Mouse (Mus musculus) forebrain, embryonic 15.5 days (tissue): ENCODE results near the gene Ttc4. TPM values are rescaled to one million over a fixed set of nuclear protein-coding genes. Genes with fewer than 3 reads are reported as not detected.

ENCODE experiments used
- ATAC-seq: fragments of 200-750 bp; cut with Nextera tagmentation; replicated peaks from 2 replicates; pipeline ENCODE4 v1.8.0; 2017; ENCODE audit warnings: mild to moderate bottlenecking, moderate TSS enrichment, moderate library complexity
- H3K27ac ChIP-seq: fragments of 300-500 bp; sonication (generic); replicated peaks from 2 replicates; pipeline ENCODE4 v1.5.1; 2015; ENCODE audit warnings: mild to moderate bottlenecking, inconsistent platforms
- H3K27me3 ChIP-seq: fragments of 300-500 bp; sonication (generic); 2 replicates; pipeline ENCODE4 v1.6.1; 2015; ENCODE audit warnings: inconsistent platforms
- H3K36me3 ChIP-seq: fragments of 300-500 bp; sonication (generic); 2 replicates; pipeline ENCODE4 v1.6.1; 2015; ENCODE audit warnings: mild to moderate bottlenecking, inconsistent platforms
- H3K4me1 ChIP-seq: fragments of 300-500 bp; sonication (generic); 2 replicates; pipeline ENCODE4 v1.6.1; 2015; ENCODE audit warnings: inconsistent platforms
- H3K4me2 ChIP-seq: fragments of 300-500 bp; sonication (generic); replicated peaks from 2 replicates; pipeline ENCODE4 v1.6.1; 2015; ENCODE audit warnings: mild to moderate bottlenecking, inconsistent platforms
- H3K4me3 ChIP-seq: fragments of 300-500 bp; sonication (generic); 2 replicates; pipeline ENCODE4 v1.5.1; 2015; ENCODE audit warnings: mild to moderate bottlenecking, inconsistent platforms
- H3K9ac ChIP-seq: fragments of 300-500 bp; sonication (generic); replicated peaks from 2 replicates; pipeline ENCODE4 v1.6.1; 2015; ENCODE audit warnings: mild to moderate bottlenecking, inconsistent platforms
- H3K9me3 ChIP-seq: fragments of 300-500 bp; sonication (generic); 2 replicates; pipeline ENCODE4 v1.6.1; 2016; ENCODE audit warnings: inconsistent platforms
- WGBS: fragments of 180-500 bp; shearing (Covaris S2); methylation state at CpG from one replicate; pipeline ENCODE4 v1.1.7; 2015; ENCODE audit warnings: mixed read lengths; 5-methylcytosine and 5-hydroxymethylcytosine counted together
- polyA plus RNA-seq: library from polyadenylated mRNA; unstranded; fragments of >200 nt; fragmentation: Nextera tagmentation; extraction: Ambion mirVana; gene quantifications from 2 replicates; pipeline ENCODE4 v1.2.1, GENCODE M21; 2015

The Ttc4 gene
- 121 and 124 TPM in 2 replicates for polyA plus RNA-seq

GRCm38 (mm10) chr4:106678442-106679118 is at the start of gene Ttc4:
Gene Ttc4 (minus strand): TSS chr4:106678944.
- Histone ChIP-seq H3K4me2 (peak within 1 kb of the TSS; percentile 67), H3K9me3 (no peaks in the 10 kb centered on the region), H3K4me1 (peaks cover 8% of the 10 kb centered on the region), H3K27ac (0 out of 2 replicates have a peak within 1 kb of the TSS, but pooled peaks have one; percentile 3), H3K4me3 (peak within 1 kb of the TSS; percentile 61), H3K36me3 (peaks cover 21% of the 10 kb centered on the region), H3K9ac (peak within 1 kb of the TSS; percentile 60), H3K27me3 (no peaks in the 10 kb centered on the region)
- ATAC-seq = peak; percentile 97
- under 1% methylated on average over 43 of the region's 43 CpGs for WGBS

GRCm38 (mm10) chr4:106720631-106721030 is 41.9 kb upstream of the Ttc4 start:
- no peak overlapping the region for H3K4me2 ChIP-seq
- no peaks in the 10 kb centered on the region for H3K4me1 ChIP-seq
- no peaks in the 10 kb centered on the region for H3K9me3 ChIP-seq
- no peak overlapping the region for H3K27ac ChIP-seq
- H3K9ac ChIP-seq = no peak overlapping the region
- H3K27me3 ChIP-seq = no peaks in the 10 kb centered on the region
- WGBS = 65% methylated on average over 4 of the region's 4 CpGs
- H3K4me3 ChIP-seq = no peak overlapping the region
- ATAC-seq = no peak
- H3K36me3 ChIP-seq = no peaks in the 10 kb centered on the region

DNA sequence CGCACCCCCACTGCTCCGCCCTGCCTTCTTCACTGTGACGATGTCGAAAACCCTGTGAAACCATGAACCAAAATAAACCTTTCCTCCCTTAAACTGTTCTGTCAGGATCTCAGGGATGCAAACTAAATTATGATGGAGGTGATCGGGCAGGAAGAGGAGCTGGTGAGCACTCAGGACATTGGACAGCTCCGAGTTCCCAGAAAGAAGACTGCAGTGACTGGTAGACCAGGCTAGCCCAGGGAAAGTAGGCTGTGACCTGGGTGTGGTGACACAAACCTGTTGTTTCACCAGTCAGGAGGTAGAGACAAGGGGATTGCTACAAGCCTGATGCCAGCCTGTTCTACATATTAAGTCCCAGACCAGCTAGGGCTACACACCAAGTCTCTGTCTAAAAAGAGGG is 34.9 kb upstream of the Ttc4 start:
- no peaks in the 10 kb centered on the region for H3K27me3 ChIP-seq
- H3K27ac ChIP-seq = no peak overlapping the region
- no peaks in the 10 kb centered on the region for H3K4me1 ChIP-seq
- no peak for ATAC-seq
- no peak overlapping the region for H3K9ac ChIP-seq
- H3K36me3 ChIP-seq = no peaks in the 10 kb centered on the region
- no peak overlapping the region for H3K4me3 ChIP-seq
- no peaks in the 10 kb centered on the region for H3K9me3 ChIP-seq
- no peak overlapping the region for H3K4me2 ChIP-seq
- 94% methylated on average over 6 of the region's 6 CpGs for WGBS

DNA sequence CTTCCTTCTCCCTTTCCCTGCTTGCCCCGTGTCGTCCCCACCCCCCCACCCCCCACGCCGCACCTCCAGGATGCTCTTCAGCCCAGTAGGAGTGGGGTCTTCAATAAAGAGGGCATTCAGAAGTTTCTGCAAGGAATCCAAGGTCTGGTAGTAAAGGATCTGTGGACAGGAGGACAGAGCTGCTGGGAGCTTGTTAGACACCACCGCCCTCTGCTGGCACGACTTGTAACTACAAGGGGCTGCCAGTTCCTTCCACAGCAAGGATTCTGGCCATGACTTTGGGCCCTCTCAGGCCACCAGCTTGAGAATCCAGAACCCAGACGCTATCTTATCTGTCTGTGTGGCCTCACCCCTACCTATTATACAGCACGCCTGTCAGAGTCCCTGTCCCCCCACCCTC is 29.7 kb upstream of the Ttc4 start:
- WGBS = 2% methylated on average over 8 of the region's 8 CpGs
- 0 out of 2 replicates have a peak, but pooled peaks have one; percentile 34 for ATAC-seq

GRCm38 (mm10) chr4:106707957-106708356 is 29.2 kb upstream of the Ttc4 start:
- H3K4me1 ChIP-seq = peaks cover 20% of the 10 kb centered on the region
- no peaks in the 10 kb centered on the region for H3K9me3 ChIP-seq
- peak; percentile 2; the same call in 1 of the 2 replicates for ATAC-seq
- whole genome bisulfite sequencing = 42% methylated on average over 5 of the region's 5 CpGs
- no peak overlapping the region for H3K27ac ChIP-seq
- H3K4me3 ChIP-seq = no peak overlapping the region
- no peaks in the 10 kb centered on the region for H3K36me3 ChIP-seq
- H3K4me2 ChIP-seq = 0 out of 2 replicates have a peak overlapping the region, but pooled peaks have one; percentile 15
- H3K27me3 ChIP-seq = no peaks in the 10 kb centered on the region
- no peak overlapping the region for H3K9ac ChIP-seq

More for the DNA sequence above, 29.7 kb upstream of the Ttc4 start:
- H3K36me3 ChIP-seq = no peaks in the 10 kb centered on the region
- no peaks in the 10 kb centered on the region for H3K27me3 ChIP-seq
- no peaks in the 10 kb centered on the region for H3K9me3 ChIP-seq
- peaks cover 20% of the 10 kb centered on the region for H3K4me1 ChIP-seq
- no peak overlapping the region for H3K27ac ChIP-seq
- no peak overlapping the region for H3K9ac ChIP-seq
- no peak overlapping the region for H3K4me3 ChIP-seq
- 0 out of 2 replicates have a peak overlapping the region, but pooled peaks have one; percentile 15 for H3K4me2 ChIP-seq

- Histone ChIP-seq H3K27ac (peak overlapping the region; percentile 81), H3K27me3 (no peaks in the 10 kb centered on the region), H3K4me1 (peaks cover 30% of the 10 kb centered on the region), H3K9me3 (no peaks in the 10 kb centered on the region), H3K36me3 (no peaks in the 10 kb centered on the region), H3K9ac (0 out of 2 replicates have a peak overlapping the region, but pooled peaks have one; percentile 22), H3K4me2 (no peak overlapping the region), H3K4me3 (no peak overlapping the region)
- WGBS = 18% methylated on average over 8 of the region's 8 CpGs
- ATAC-seq = no peak
Observed at GRCm38 (mm10) chr4:106705096-106705665, 26.4 kb upstream of the Ttc4 start.

DNA sequence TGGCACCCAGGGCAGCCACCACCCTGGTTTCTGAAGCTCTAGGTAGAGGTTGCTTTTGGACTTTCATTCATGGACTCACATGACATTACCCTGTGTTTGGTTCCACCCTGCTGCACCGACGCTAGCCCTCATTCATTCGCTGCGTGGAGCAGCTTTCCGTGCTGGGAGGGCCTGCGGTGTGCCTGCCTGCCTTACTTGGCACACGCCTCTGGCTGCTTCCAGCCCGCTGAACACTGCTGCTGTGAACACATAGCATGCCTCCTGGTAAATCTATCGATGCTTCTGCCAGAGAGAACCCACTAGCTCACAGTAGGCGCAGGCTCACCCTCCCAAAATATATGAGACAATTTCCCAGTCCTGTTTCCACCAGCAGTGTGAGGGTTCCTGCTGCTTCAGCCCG is 25.7 kb upstream of the Ttc4 start:
- no peaks in the 10 kb centered on the region for H3K27me3 ChIP-seq
- H3K4me1 ChIP-seq = peaks cover 35% of the 10 kb centered on the region
- no peak overlapping the region for H3K4me2 ChIP-seq
- no peaks in the 10 kb centered on the region for H3K9me3 ChIP-seq
- 32% methylated on average over 11 of the region's 11 CpGs for WGBS
- peak; percentile 62 for ATAC-seq
- peak overlapping the region; percentile 81 for H3K27ac ChIP-seq
- no peak overlapping the region for H3K4me3 ChIP-seq
- H3K36me3 ChIP-seq = no peaks in the 10 kb centered on the region
- H3K9ac ChIP-seq = no peak overlapping the region; the same call in 1 of the 2 replicates

- Histone ChIP-seq H3K4me1 (peaks cover 35% of the 10 kb centered on the region), H3K4me2 (no peak overlapping the region), H3K27me3 (no peaks in the 10 kb centered on the region), H3K27ac (peak overlapping the region; percentile 81), H3K9ac (no peak overlapping the region), H3K4me3 (no peak overlapping the region), H3K9me3 (no peaks in the 10 kb centered on the region), H3K36me3 (no peaks in the 10 kb centered on the region)
- 82% methylated on average over 10 of the region's 10 CpGs for WGBS
- ATAC-seq = no peak
Observed at GRCm38 (mm10) chr4:106703956-106704355, 25.2 kb upstream of the Ttc4 start.

GRCm38 (mm10) chr4:106700798-106701197 is 22.1 kb upstream of the Ttc4 start:
- Histone ChIP-seq H3K4me1 (peaks cover 35% of the 10 kb centered on the region), H3K9me3 (no peaks in the 10 kb centered on the region), H3K9ac (no peak overlapping the region), H3K27ac (peak overlapping the region; percentile 79), H3K4me2 (no peak overlapping the region), H3K36me3 (no peaks in the 10 kb centered on the region), H3K4me3 (no peak overlapping the region), H3K27me3 (no peaks in the 10 kb centered on the region)
- no peak for ATAC-seq
- WGBS = 41% methylated on average over 4 of the region's 4 CpGs

DNA sequence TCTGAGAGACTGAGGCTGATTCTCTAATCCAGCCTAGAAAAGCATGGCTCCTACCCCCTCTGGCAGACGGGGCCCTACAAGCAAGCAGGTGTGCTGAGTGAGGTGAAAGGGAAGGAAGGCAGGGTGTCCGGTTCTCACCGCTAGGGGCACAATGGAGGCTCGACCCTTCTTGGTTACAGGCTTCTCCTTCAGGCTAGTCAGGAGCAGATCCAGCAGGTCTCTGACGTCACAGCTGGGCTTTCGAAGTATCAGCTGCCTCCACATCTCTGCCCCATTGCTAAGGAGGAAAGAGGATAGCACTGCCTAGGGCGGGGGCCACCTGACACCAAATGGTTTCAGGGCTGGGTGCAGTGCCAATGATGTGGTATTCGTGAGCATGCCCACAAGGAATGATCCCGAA is 21.2 kb upstream of the Ttc4 start:
- H3K27ac ChIP-seq = peak overlapping the region; percentile 76
- ATAC-seq = 0 out of 2 replicates have a peak, but pooled peaks have one; percentile 8
- no peaks in the 10 kb centered on the region for H3K27me3 ChIP-seq
- peaks cover 28% of the 10 kb centered on the region for H3K4me1 ChIP-seq
- no peak overlapping the region for H3K4me3 ChIP-seq
- 19% methylated on average over 9 of the region's 9 CpGs for WGBS
- no peaks in the 10 kb centered on the region for H3K36me3 ChIP-seq
- no peak overlapping the region for H3K9ac ChIP-seq
- no peak overlapping the region for H3K4me2 ChIP-seq
- no peaks in the 10 kb centered on the region for H3K9me3 ChIP-seq

- Histone ChIP-seq H3K9ac (no peak overlapping the region), H3K4me2 (no peak overlapping the region), H3K36me3 (no peaks in the 10 kb centered on the region), H3K27me3 (no peaks in the 10 kb centered on the region; the same call in 1 of the 2 replicates), H3K4me1 (no peaks in the 10 kb centered on the region), H3K4me3 (no peak overlapping the region), H3K27ac (no peak overlapping the region), H3K9me3 (no peaks in the 10 kb centered on the region)
- 85% methylated on average over 15 of the region's 15 CpGs for WGBS
- no peak for ATAC-seq
Observed at GRCm38 (mm10) chr4:106693841-106694430, 15.2 kb upstream of the Ttc4 start.

DNA sequence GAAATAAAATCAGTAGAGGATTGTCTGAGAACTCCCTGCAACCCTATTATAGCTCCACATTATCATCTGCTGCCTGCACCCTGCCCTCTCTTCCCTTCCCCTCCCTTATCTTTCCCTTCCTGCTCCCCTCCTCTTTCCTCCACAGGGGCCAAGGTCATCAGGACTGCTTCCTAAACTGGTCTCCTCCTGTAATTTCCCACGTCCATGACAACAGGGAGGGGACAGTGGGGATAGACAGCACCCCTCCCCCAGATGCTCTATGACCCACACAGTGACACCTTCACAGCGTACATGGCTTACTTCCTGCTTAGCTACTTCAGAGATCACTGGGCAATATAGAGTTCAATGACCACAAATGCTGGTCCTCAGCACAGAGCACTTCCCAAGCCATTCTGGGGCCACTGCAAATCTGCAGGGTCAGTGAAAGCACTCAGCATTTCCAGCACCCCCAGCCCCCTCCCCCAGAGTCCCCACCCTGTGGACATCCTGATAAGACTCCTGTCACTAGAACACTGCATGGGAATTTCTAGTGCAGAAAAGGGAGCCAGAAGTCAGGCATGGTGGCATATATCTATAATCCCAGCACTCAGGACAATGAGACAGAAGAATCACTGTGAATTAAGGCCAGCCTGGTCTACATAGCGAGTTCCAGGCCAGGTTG is 10.0 kb upstream of the Ttc4 start:
- H3K4me2 ChIP-seq = no peak overlapping the region
- no peaks in the 10 kb centered on the region for H3K36me3 ChIP-seq
- ATAC-seq = no peak

More for the DNA sequence above, 10.0 kb upstream of the Ttc4 start:
- 66% methylated on average over 3 of the region's 3 CpGs for WGBS
- H3K9me3 ChIP-seq = no peaks in the 10 kb centered on the region
- no peaks in the 10 kb centered on the region; the same call in 1 of the 2 replicates for H3K27me3 ChIP-seq
- no peaks in the 10 kb centered on the region for H3K4me1 ChIP-seq
- no peak overlapping the region for H3K4me3 ChIP-seq
- no peak overlapping the region for H3K9ac ChIP-seq
- no peak overlapping the region for H3K27ac ChIP-seq
